Mouse (Mus musculus): Measurements from ENCODE around the gene Gulp1.

The Gulp1 gene

GRCm38 (mm10) chr1:44720785-44721410 lies 169.6 kb downstream of the Gulp1 start:
- no peak for DNase-seq (ENCODE audit: low spot score in 2 of 2)

- DNase-seq (ENCODE audit: low spot score in 2 of 2) = no peak
Observed at GRCm38 (mm10) chr1:44741256-44741655, 189.9 kb downstream of the Gulp1 start.

GRCm38 (mm10) chr1:44745711-44746110 lies 194.4 kb downstream of the Gulp1 start:
- DNase-seq (ENCODE audit: low spot score in 2 of 2) = peak; percentile 13 to 34

GRCm38 (mm10) chr1:44750731-44751730 lies 199.7 kb downstream of the Gulp1 start:
- peak in 1 of 2 experiments; percentile 27 for DNase-seq (ENCODE audit: low spot score in 2 of 2)

- no peak for DNase-seq (ENCODE audit: low spot score in 2 of 2)
Observed at GRCm38 (mm10) chr1:44778251-44778650, 226.9 kb downstream of the Gulp1 start.

GRCm38 (mm10) chr1:44803594-44804372 lies 252.5 kb downstream of the Gulp1 start:
- peak; percentile 2 to 27 for DNase-seq (ENCODE audit: low spot score in 2 of 2)

GRCm38 (mm10) chr1:44806368-44806767 lies 255.1 kb downstream of the Gulp1 start:
- no peak for DNase-seq (ENCODE audit: low spot score in 2 of 2)

GRCm38 (mm10) chr1:44810336-44810735 lies 259.0 kb downstream of the Gulp1 start:
- DNase-seq (ENCODE audit: low spot score in 2 of 2) = no peak

GRCm38 (mm10) chr1:44833934-44834333 lies 282.6 kb downstream of the Gulp1 start:
- DNase-seq (ENCODE audit: low spot score in 2 of 2) = no peak
